Mouse (Mus musculus): ENCODE measurements around the gene Adgrg2. TPM values are rescaled to one million over a fixed set of nuclear protein-coding genes. Genes with fewer than 3 reads are reported as not detected.

Adgrg2 gene
- 1.3 and 1.4 TPM in 2 replicates for polyA plus RNA-seq (2015; fragmentation: Nextera tagmentation; extraction: Ambion mirVana)

DNA sequence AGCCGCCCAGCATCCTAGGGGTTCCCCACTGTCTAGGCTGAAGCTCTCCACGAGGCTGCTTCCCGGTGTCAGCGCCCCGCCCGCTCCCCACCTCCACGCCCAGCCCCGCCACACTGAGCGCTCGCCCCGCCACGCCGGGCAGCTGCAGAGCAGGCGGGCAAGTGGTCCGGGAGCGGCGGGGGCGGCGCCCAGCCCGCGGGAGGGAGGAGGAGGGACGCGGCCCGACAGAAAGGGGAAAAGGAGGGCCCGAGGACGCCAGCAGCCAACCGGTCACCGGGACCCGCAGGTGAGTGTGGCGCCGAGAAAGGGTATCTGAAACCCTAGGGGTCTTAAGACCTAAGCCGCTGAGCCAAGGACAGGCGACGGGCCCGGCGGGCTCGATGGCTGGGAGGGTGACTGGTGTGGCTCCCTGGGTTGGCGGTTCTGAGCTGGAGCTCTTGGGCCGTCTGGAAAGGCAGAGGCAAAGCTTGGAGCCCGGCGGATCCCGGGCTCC is at the start of gene Adgrg2:
Gene Adgrg2 (plus strand): TSS at position 227 of the 493 bp plus-strand sequence.
- Histone ChIP-seq H3K4me2 (replicated peaks; ENCODE audit: low read depth, low read length) (peak within 1 kb of the TSS; percentile 71), H3K9ac (replicated peaks; ENCODE audit: low read length) (peak within 1 kb of the TSS; percentile 53; the same call in 1 of the 2 replicates), H3K27ac (ENCODE audit: low read length) (no peak within 1 kb of the TSS), H3K4me3 (ENCODE audit: low read length) (peak within 1 kb of the TSS; percentile 38), H3K4me1 (ENCODE audit: insufficient read depth, low read length) (no peaks in the 10 kb centered on the region), H3K36me3 (ENCODE audit: insufficient read depth, low read length) (no peaks in the 10 kb centered on the region), H3K27me3 (ENCODE audit: insufficient read depth, low read length) (peaks cover 23% of the 10 kb centered on the region; the same call in 1 of the 2 replicates), H3K9me3 (ENCODE audit: low read length) (no peaks in the 10 kb centered on the region)
- ATAC-seq (ENCODE audit: low FRiP score, low TSS enrichment), result peak; percentile 91
- WGBS, result 17% methylated on average over 23 of the region's 42 CpGs

DNA sequence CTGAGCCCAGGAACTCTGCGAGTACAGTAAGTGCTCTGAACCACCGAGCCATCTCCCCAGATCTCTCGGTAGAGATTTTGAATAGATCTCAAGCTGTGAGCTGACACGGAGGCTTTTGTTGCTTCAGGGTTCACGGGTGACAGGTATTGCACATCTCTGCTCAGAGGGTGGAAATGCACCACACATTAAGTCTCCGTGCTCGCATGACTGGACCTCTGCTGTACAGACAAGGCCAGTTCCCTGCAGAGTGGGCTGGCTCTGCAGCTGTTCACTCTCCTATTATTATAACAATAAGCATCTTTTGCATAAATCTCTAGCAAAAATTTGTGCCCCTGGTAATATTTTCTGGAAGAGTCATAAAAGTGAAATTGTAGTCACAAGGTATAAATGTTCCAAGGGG is 39.5 kb upstream of the Adgrg2 start:
- H3K9me3 ChIP-seq (ENCODE audit: low read length), result no peaks in the 10 kb centered on the region
- no peak for ATAC-seq (ENCODE audit: low FRiP score, low TSS enrichment)
- no peaks in the 10 kb centered on the region for H3K4me1 ChIP-seq (ENCODE audit: insufficient read depth, low read length)
- H3K4me3 ChIP-seq (ENCODE audit: low read length), result no peak overlapping the region
- 57% methylated on average over 7 of the region's 7 CpGs for WGBS
- H3K27ac ChIP-seq (ENCODE audit: low read length), result no peak overlapping the region
- no peaks in the 10 kb centered on the region for H3K36me3 ChIP-seq (ENCODE audit: insufficient read depth, low read length)
- H3K4me2 ChIP-seq (replicated peaks; ENCODE audit: low read depth, low read length), result no peak overlapping the region
- H3K9ac ChIP-seq (replicated peaks; ENCODE audit: low read length), result no peak overlapping the region
- H3K27me3 ChIP-seq (ENCODE audit: insufficient read depth, low read length), result peaks cover 21% of the 10 kb centered on the region; the same call in 1 of the 2 replicates

DNA sequence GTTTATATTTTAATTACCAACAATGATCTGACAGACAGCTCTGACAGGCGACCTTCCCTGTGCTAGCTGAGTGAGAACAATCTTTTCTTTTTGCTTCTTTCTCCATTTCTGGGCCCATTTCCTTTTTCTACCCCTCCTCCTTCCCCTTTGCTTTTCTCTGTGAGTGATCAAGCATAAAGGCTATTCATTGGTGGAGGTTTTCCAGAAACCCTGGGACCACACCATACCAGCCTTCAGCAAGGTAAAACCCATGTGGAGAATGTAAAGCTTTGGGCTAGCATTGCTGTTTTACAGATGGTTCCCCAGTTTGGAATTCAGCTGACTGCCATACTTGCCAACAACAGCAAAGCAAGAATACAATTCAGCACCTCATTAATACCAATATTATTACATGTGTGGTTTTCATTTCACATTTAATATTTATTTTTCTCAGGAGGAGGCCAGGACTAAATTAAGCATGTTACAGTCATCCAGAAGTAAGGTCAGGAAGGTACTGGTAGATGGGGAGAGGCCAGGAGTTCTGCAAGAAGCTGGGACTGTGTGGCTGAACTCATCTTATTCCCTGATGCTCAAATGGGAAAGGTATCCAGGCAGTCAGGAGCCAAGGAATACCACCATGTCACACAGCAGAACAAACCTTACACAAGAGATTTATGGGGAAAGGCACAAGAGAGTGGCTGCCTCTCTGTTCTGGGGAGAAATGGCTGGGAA is 38.4 kb upstream of the Adgrg2 start:
- H3K9me3 ChIP-seq (ENCODE audit: low read length), result no peaks in the 10 kb centered on the region
- no peak for ATAC-seq (ENCODE audit: low FRiP score, low TSS enrichment)
- no peaks in the 10 kb centered on the region for H3K4me1 ChIP-seq (ENCODE audit: insufficient read depth, low read length)
- no peak overlapping the region for H3K4me3 ChIP-seq (ENCODE audit: low read length)
- no peak overlapping the region for H3K4me2 ChIP-seq (replicated peaks; ENCODE audit: low read depth, low read length)
- H3K36me3 ChIP-seq (ENCODE audit: insufficient read depth, low read length), result no peaks in the 10 kb centered on the region
- H3K27ac ChIP-seq (ENCODE audit: low read length), result no peak overlapping the region
- peaks cover 21% of the 10 kb centered on the region; the same call in 1 of the 2 replicates for H3K27me3 ChIP-seq (ENCODE audit: insufficient read depth, low read length)
- 44% methylated on average over 1 of the region's 1 CpGs for WGBS
- no peak overlapping the region for H3K9ac ChIP-seq (replicated peaks; ENCODE audit: low read length)

DNA sequence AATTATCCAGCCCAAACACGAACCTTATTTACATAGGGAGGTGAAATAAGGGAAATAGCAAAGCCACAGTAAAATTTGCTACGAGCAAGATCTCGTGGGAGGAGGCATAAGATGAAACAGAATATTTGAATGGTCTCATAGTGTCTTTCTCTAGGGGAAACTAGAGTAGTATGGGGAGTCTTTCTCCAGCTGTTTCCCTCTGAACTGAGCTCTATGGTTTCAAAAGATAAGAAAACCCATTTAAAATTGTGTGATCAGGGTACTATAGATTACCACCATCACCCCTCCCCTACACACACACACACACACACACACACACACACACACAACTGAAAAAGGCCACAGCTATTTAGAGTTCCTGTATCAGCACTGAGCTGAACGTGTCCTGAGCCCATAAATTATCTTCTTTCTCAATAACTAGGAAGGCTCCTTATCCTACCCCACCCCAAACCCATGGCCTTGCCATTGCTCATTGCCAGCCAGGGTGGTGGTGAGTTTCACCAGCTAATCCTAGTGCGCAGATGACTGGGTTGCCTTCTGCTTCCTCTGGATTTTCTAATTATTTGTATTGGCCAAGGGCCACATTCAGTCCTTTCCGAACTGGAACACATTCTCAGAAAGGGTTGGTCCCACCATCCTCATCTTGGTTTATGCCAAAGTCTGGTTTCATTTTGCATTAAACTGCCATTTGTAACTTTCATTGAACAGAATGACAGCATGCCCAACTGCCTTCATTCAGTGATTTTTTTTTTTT is 5.6 kb upstream of the Adgrg2 start:
- Histone ChIP-seq H3K4me1 (ENCODE audit: insufficient read depth, low read length) (no peaks in the 10 kb centered on the region), H3K4me3 (ENCODE audit: low read length) (no peak overlapping the region), H3K27me3 (ENCODE audit: insufficient read depth, low read length) (peaks cover 8% of the 10 kb centered on the region; the same call in 1 of the 2 replicates), H3K36me3 (ENCODE audit: insufficient read depth, low read length) (no peaks in the 10 kb centered on the region), H3K27ac (ENCODE audit: low read length) (no peak overlapping the region), H3K9me3 (ENCODE audit: low read length) (no peaks in the 10 kb centered on the region), H3K9ac (replicated peaks; ENCODE audit: low read length) (no peak overlapping the region), H3K4me2 (replicated peaks; ENCODE audit: low read depth, low read length) (no peak overlapping the region)
- no peak for ATAC-seq (ENCODE audit: low FRiP score, low TSS enrichment)
- 74% methylated on average over 6 of the region's 6 CpGs for WGBS

DNA sequence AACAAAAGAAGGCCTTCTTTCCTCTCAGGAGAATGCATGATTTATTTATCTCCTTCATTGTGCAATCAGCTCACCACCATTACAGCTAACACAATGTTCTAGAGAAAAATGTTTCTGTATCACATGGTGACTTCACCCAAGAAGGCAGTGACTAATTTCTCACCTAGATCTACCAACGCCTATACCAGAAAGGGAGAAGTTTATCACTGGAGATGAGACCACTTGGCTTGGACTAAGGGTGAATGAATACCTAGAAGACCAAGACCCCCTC is 5.1 kb upstream of the Adgrg2 start:
- Histone ChIP-seq H3K4me3 (ENCODE audit: low read length) (no peak overlapping the region), H3K4me2 (replicated peaks; ENCODE audit: low read depth, low read length) (no peak overlapping the region), H3K9me3 (ENCODE audit: low read length) (no peaks in the 10 kb centered on the region), H3K27me3 (ENCODE audit: insufficient read depth, low read length) (peaks cover 8% of the 10 kb centered on the region; the same call in 1 of the 2 replicates), H3K9ac (replicated peaks; ENCODE audit: low read length) (no peak overlapping the region), H3K4me1 (ENCODE audit: insufficient read depth, low read length) (no peaks in the 10 kb centered on the region), H3K27ac (ENCODE audit: low read length) (no peak overlapping the region), H3K36me3 (ENCODE audit: insufficient read depth, low read length) (no peaks in the 10 kb centered on the region)
- WGBS, result 83% methylated on average over 1 of the region's 1 CpGs
- no peak for ATAC-seq (ENCODE audit: low FRiP score, low TSS enrichment)

DNA sequence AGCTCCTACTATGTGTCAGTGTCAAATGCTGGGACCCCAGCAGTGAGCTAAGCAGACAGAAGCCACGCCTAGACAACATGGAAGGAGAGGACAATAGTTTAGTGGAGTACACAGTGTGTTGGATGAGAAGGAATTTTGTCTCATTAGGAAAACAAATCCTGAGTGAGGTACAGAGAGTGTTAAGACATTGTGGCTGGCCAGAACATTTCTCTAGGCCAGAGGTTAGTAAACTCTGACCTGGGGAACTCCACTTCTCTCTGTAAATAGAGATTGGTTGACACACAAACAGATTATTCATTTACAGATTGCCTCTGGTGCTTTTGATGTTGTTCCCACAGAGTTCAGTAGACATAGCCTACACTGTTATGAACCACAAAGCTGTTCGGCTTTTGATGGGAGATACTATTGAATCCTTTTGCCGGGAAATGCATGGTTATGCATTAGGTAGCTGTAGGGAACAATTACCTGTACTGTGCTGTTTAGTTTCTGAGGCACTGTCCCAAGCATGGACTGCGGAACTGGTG is 22.5 kb downstream of the Adgrg2 start:
- ATAC-seq (ENCODE audit: low FRiP score, low TSS enrichment), result no peak
- H3K27ac ChIP-seq (ENCODE audit: low read length), result no peak overlapping the region
- H3K4me2 ChIP-seq (replicated peaks; ENCODE audit: low read depth, low read length), result no peak overlapping the region
- no peaks in the 10 kb centered on the region for H3K36me3 ChIP-seq (ENCODE audit: insufficient read depth, low read length)
- H3K4me1 ChIP-seq (ENCODE audit: insufficient read depth, low read length), result no peaks in the 10 kb centered on the region
- H3K9me3 ChIP-seq (ENCODE audit: low read length), result no peaks in the 10 kb centered on the region
- H3K9ac ChIP-seq (replicated peaks; ENCODE audit: low read length), result no peak overlapping the region
- WGBS, result 90% methylated on average over 4 of the region's 4 CpGs
- H3K27me3 ChIP-seq (ENCODE audit: insufficient read depth, low read length), result peaks cover 11% of the 10 kb centered on the region; the same call in 1 of the 2 replicates
- no peak overlapping the region for H3K4me3 ChIP-seq (ENCODE audit: low read length)

DNA sequence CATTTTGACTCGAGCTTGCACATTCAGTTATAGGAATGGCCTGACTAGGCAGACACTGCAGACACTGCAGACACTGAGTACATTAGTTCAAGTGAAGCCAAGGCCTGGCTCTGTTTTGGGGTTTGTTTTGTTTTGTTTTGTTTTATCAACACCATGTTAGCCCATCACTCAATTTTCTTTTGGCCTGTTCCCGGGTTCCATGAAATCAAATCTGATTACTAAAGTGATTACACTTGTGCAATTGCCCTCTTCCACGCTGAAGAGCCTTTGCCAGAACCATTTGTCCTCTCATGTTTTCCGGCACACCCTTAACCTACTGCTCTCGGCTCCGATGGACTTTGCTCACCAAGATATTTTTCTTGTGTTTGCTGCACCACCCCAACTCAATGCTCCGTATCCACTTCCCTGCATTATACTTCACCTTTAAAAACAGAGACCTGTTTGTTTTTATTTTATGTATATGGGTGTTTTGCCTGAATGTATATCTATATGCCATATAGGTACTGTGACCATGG is 23.4 kb downstream of the Adgrg2 start:
- Histone ChIP-seq H3K4me3 (ENCODE audit: low read length) (no peak overlapping the region), H3K36me3 (ENCODE audit: insufficient read depth, low read length) (no peaks in the 10 kb centered on the region), H3K9ac (replicated peaks; ENCODE audit: low read length) (no peak overlapping the region), H3K27me3 (ENCODE audit: insufficient read depth, low read length) (peaks cover 9% of the 10 kb centered on the region; the same call in 1 of the 2 replicates), H3K9me3 (ENCODE audit: low read length) (no peaks in the 10 kb centered on the region), H3K4me1 (ENCODE audit: insufficient read depth, low read length) (no peaks in the 10 kb centered on the region), H3K27ac (ENCODE audit: low read length) (no peak overlapping the region), H3K4me2 (replicated peaks; ENCODE audit: low read depth, low read length) (no peak overlapping the region)
- 85% methylated on average over 7 of the region's 7 CpGs for WGBS
- ATAC-seq (ENCODE audit: low FRiP score, low TSS enrichment), result no peak

DNA sequence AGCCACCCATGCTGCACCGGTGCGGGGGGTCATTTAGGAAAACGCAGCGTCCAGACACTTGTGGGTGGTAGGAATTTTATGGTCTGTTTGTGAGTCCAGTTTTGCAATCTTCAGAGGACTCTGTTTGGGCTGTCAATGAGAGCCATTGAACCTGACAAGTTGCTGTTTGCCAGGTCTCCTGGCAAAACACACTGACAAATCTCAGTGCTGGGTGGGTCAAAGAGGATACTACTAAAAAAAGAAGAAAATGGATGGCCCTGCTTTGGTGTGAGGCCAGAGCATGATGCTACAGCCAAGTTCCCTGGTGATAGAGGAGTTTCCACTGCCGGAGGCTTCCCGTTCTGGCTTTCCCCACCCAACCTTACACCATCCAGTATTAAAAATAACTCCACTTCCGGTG is 27.9 kb downstream of the Adgrg2 start:
- Histone ChIP-seq H3K4me1 (ENCODE audit: insufficient read depth, low read length) (no peaks in the 10 kb centered on the region), H3K4me2 (replicated peaks; ENCODE audit: low read depth, low read length) (no peak overlapping the region), H3K4me3 (ENCODE audit: low read length) (no peak overlapping the region), H3K27me3 (ENCODE audit: insufficient read depth, low read length) (peaks cover 11% of the 10 kb centered on the region; the same call in 1 of the 2 replicates), H3K27ac (ENCODE audit: low read length) (no peak overlapping the region), H3K9me3 (ENCODE audit: low read length) (no peaks in the 10 kb centered on the region), H3K36me3 (ENCODE audit: insufficient read depth, low read length) (no peaks in the 10 kb centered on the region), H3K9ac (replicated peaks; ENCODE audit: low read length) (no peak overlapping the region)
- ATAC-seq (ENCODE audit: low FRiP score, low TSS enrichment), result no peak
- 66% methylated on average over 7 of the region's 7 CpGs for WGBS

DNA sequence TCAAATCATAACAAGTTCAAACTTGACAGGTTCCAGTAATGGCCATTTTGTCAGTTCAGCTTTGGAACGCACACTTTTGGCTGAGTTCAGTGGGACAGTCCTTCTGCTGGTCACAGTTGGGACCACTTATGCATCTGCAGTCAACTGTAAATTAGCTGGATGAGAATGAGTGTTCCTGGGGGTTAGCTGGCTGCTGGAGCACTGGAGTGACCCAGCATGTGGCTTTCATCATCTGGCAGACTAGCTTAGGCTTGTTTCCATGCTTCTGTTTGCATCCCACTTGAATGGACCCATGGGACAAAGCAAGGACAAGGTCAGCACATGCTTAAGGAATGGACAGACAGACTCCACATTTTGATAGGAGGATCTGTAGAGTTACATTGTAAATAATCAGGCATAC is 33.2 kb downstream of the Adgrg2 start:
- ATAC-seq (ENCODE audit: low FRiP score, low TSS enrichment), result peak; percentile 49; the same call in 1 of the 2 replicates
- Histone ChIP-seq H3K36me3 (ENCODE audit: insufficient read depth, low read length) (no peaks in the 10 kb centered on the region), H3K4me3 (ENCODE audit: low read length) (no peak overlapping the region), H3K9ac (replicated peaks; ENCODE audit: low read length) (no peak overlapping the region), H3K27me3 (ENCODE audit: insufficient read depth, low read length) (peaks cover 24% of the 10 kb centered on the region; the same call in 1 of the 2 replicates), H3K9me3 (ENCODE audit: low read length) (no peaks in the 10 kb centered on the region), H3K4me1 (ENCODE audit: insufficient read depth, low read length) (no peaks in the 10 kb centered on the region), H3K4me2 (replicated peaks; ENCODE audit: low read depth, low read length) (no peak overlapping the region), H3K27ac (ENCODE audit: low read length) (no peak overlapping the region)
- 79% methylated on average over 1 of the region's 1 CpGs for WGBS

All from kidney, embryonic 16.5 days (tissue).